Mouse (Mus musculus): ENCODE data around the gene Atrip.
A peak's percentile ranks its signal among the peaks of the same experiment; 100 is the strongest.

Atrip gene

GRCm38 (mm10) chr9:109073661-109074573, at the start of gene Atrip:
Gene Atrip, minus strand, starts transcription at chr9:109074124.
- DNase-seq (ENCODE audit: low spot score in 2 of 2), result peak; percentile 87 to 89

- DNase-seq (ENCODE audit: low spot score in 2 of 2), result no peak
These were observed 49.3 kb upstream of the Atrip start for GRCm38 (mm10) chr9:109123266-109123665.

GRCm38 (mm10) chr9:109122553-109123085, 48.7 kb upstream of the Atrip start:
- DNase-seq (ENCODE audit: low spot score in 2 of 2), result peak in 1 of 2 experiments; percentile 40

- no peak for DNase-seq (ENCODE audit: low spot score in 2 of 2)
These were observed 47.0 kb upstream of the Atrip start for GRCm38 (mm10) chr9:109120956-109121355.

GRCm38 (mm10) chr9:109119571-109119970, 45.6 kb upstream of the Atrip start:
- no peak for DNase-seq (ENCODE audit: low spot score in 2 of 2)

GRCm38 (mm10) chr9:109118106-109118505, 44.2 kb upstream of the Atrip start:
- DNase-seq (ENCODE audit: low spot score in 2 of 2), result no peak

GRCm38 (mm10) chr9:109116205-109116604, 42.3 kb upstream of the Atrip start:
- no peak for DNase-seq (ENCODE audit: low spot score in 2 of 2)

GRCm38 (mm10) chr9:109114871-109115270, 40.9 kb upstream of the Atrip start:
- no peak for DNase-seq (ENCODE audit: low spot score in 2 of 2)

GRCm38 (mm10) chr9:109114276-109114675, 40.4 kb upstream of the Atrip start:
- no peak for DNase-seq (ENCODE audit: low spot score in 2 of 2)

GRCm38 (mm10) chr9:109113331-109113730, 39.4 kb upstream of the Atrip start:
- no peak for DNase-seq (ENCODE audit: low spot score in 2 of 2)

GRCm38 (mm10) chr9:109111591-109111990, 37.7 kb upstream of the Atrip start:
- no peak for DNase-seq (ENCODE audit: low spot score in 2 of 2)

- DNase-seq (ENCODE audit: low spot score in 2 of 2), result no peak
These were observed 37.2 kb upstream of the Atrip start for GRCm38 (mm10) chr9:109111101-109111500.

- DNase-seq (ENCODE audit: low spot score in 2 of 2), result no peak
These were observed 36.3 kb upstream of the Atrip start for GRCm38 (mm10) chr9:109110240-109110639.

GRCm38 (mm10) chr9:109107341-109107740, 33.4 kb upstream of the Atrip start:
- DNase-seq (ENCODE audit: low spot score in 2 of 2), result no peak

GRCm38 (mm10) chr9:109105648-109106047, 31.7 kb upstream of the Atrip start:
- no peak for DNase-seq (ENCODE audit: low spot score in 2 of 2)

GRCm38 (mm10) chr9:109105011-109105410, 31.1 kb upstream of the Atrip start:
- DNase-seq (ENCODE audit: low spot score in 2 of 2), result no peak

- no peak for DNase-seq (ENCODE audit: low spot score in 2 of 2)
These were observed 30.2 kb upstream of the Atrip start for GRCm38 (mm10) chr9:109104083-109104482.

- DNase-seq (ENCODE audit: low spot score in 2 of 2), result no peak
These were observed 29.3 kb upstream of the Atrip start for GRCm38 (mm10) chr9:109103250-109103649.

- DNase-seq (ENCODE audit: low spot score in 2 of 2), result no peak
These were observed 28.6 kb upstream of the Atrip start for GRCm38 (mm10) chr9:109102541-109102940.

- no peak for DNase-seq (ENCODE audit: low spot score in 2 of 2)
These were observed 28.1 kb upstream of the Atrip start for GRCm38 (mm10) chr9:109101933-109102445.

GRCm38 (mm10) chr9:109100307-109100928, 26.5 kb upstream of the Atrip start:
- no peak for DNase-seq (ENCODE audit: low spot score in 2 of 2)

- no peak for DNase-seq (ENCODE audit: low spot score in 2 of 2)
These were observed 25.0 kb upstream of the Atrip start for GRCm38 (mm10) chr9:109098969-109099368.

Data from thymus, postnatal 10 days (tissue).